Mouse (Mus musculus): ENCODE results near the gene Efcab1. TPM values are rescaled to one million over a fixed set of nuclear protein-coding genes. Genes with fewer than 3 reads are reported as not detected.
A peak's percentile ranks its signal among the peaks of the same experiment; 100 is the strongest.
"Not testable (repeated sequence)": the region's sequence is repeated elsewhere in the genome, so short reads cannot be mapped to it uniquely, and the experiment has no call there.

Gene Efcab1
- polyA plus RNA-seq (2015; fragmentation: Nextera tagmentation; extraction: Ambion mirVana): 12.5 and 13.7 TPM in 2 replicates

DNA sequence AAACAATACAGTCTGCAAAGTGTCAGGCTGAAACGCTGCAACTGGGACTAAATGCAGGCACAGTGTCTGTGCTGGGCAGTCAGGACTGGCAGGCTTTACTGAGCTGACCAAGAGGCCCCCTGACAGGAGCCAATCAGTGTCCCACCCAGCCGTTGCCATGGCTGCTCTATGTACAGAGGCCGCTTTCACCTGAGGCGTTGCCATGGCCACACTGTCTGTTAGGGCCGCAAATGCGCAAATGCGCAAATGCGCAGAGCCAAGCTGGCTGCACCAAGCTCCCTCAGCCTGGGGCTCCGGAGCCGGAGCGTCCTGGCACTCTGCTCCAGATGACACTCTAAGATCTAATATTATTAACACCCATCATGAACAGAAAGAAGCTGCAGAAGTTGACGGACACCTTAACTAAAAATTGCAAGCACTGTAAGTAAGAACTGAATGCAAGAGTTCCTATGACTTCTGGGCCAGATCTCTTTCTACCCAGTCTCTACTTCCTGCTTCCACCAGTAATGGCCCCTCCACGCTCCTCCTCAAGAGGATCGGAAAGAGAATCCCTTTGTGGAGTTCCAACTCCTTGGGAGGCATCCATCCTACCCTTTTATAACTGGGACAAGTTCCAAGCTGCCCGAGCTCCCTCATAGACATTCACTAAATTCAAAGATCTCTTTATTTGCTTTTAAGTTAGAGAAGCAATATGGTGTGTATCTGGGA is at the start of gene Efcab1:
Efcab1 (plus strand) TSS at position 214 of the 708 bp plus-strand sequence.
- Histone ChIP-seq H3K4me3 (peak within 1 kb of the TSS; percentile 35), H3K27me3 (no peaks in the 10 kb centered on the region), H3K4me2 (peak within 1 kb of the TSS; percentile 49), H3K9me3 (no peaks in the 10 kb centered on the region), H3K4me1 (peaks cover 9% of the 10 kb centered on the region), H3K9ac (no peak within 1 kb of the TSS), H3K36me3 (no peaks in the 10 kb centered on the region), H3K27ac (peak within 1 kb of the TSS; percentile 72)
- WGBS: 5% methylated on average over 15 of the region's 15 CpGs
- peak; percentile 90 for ATAC-seq (ENCODE audit: insufficient number of reproducible peaks, low FRiP score, low TSS enrichment, low read depth)

DNA sequence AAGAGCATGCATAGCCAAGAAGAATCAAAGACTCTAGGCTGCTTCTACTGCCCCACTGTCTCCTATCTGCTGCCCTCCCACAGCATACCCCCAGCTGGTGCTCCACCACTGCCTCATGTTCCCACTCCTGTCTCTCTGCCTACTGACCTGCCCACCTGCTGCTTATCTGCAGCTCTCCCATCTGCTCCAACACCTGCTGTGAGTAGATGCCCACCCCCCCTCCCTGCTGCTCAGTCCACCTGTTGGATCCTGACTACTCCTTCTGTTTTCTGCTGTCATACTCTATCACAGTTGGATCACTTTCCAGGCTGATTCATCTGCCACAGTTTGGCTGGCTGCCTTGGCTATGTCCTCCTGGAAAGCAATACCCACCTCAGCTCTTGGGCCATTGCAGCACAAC is 47.0 kb upstream of the Efcab1 start:
- no peaks in the 10 kb centered on the region for H3K36me3 ChIP-seq
- H3K27ac ChIP-seq: no peak overlapping the region
- H3K4me3 ChIP-seq: no peak overlapping the region
- no peaks in the 10 kb centered on the region for H3K9me3 ChIP-seq
- ATAC-seq (ENCODE audit: insufficient number of reproducible peaks, low FRiP score, low TSS enrichment, low read depth): no peak
- H3K4me2 ChIP-seq: no peak overlapping the region
- no peak overlapping the region for H3K9ac ChIP-seq
- no peaks in the 10 kb centered on the region for H3K4me1 ChIP-seq
- no peaks in the 10 kb centered on the region for H3K27me3 ChIP-seq

DNA sequence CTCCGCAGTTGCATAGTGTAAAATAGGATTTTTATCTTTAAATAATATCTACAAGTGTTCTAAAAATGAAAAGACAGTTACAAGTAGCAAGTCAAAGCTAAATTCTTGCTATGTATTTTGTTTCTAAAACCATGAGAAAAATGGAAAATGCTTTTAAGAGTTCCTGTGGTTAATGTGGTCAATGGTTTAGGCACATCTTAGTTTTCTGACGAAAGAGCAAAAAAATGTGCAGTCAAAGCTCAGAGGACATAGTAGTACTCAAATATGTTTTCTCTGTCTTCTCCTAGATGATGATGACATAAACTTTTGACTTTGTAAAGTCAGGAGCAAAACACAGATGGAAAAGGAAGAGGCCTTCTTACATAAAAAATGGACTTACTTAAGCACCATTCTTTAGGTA is 21.5 kb upstream of the Efcab1 start:
- ATAC-seq (ENCODE audit: insufficient number of reproducible peaks, low FRiP score, low TSS enrichment, low read depth): no peak

DNA sequence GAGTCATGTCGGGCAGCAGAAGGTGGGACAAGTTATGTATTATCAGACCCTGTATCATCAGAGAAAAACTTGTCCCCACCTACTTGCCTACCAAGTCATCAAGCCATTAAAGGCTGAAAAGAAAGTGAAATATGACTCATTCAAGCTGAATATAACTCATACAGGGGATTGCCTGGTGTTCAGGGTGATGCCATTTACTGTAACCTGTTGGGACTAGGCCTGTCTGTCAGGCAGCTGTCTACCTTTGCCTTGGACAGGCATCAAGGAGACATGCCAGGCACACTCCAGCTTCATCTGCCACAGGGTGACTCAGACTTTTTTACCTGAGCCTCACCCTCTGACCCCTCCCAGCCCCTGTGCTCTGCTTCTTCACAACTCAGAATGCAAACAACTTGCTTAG is 21.0 kb upstream of the Efcab1 start:
- ATAC-seq (ENCODE audit: insufficient number of reproducible peaks, low FRiP score, low TSS enrichment, low read depth): no peak

More for the DNA sequence above, 21.5 kb upstream of the Efcab1 start:
- no peak overlapping the region for H3K9ac ChIP-seq
- WGBS: 83% methylated on average over 2 of the region's 2 CpGs
- H3K27ac ChIP-seq: no peak overlapping the region
- no peaks in the 10 kb centered on the region for H3K9me3 ChIP-seq
- H3K4me1 ChIP-seq: no peaks in the 10 kb centered on the region
- H3K36me3 ChIP-seq: no peaks in the 10 kb centered on the region
- no peaks in the 10 kb centered on the region for H3K27me3 ChIP-seq
- no peak overlapping the region for H3K4me3 ChIP-seq
- no peak overlapping the region for H3K4me2 ChIP-seq

DNA sequence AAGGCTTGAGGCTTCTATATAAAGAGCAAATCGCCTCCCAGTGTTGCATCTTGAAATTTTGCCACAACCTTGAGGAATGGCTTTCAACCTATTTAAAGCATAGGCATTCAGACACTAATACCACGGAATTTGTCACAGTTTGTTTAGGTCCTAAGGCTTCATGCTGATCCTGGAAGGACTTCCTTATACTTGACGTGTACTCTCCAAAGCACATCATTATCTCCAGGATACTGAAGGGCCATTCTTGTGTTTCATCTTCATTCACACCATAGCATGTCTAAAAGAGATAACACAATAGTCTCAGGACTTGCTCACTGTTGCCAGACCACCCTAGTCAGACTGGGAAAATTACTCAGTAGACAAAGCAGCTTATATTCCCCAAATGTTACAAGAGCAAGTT is 13.9 kb upstream of the Efcab1 start:
- no peak overlapping the region for H3K4me2 ChIP-seq
- no peak overlapping the region for H3K4me3 ChIP-seq
- no peaks in the 10 kb centered on the region for H3K36me3 ChIP-seq
- no peak for ATAC-seq (ENCODE audit: insufficient number of reproducible peaks, low FRiP score, low TSS enrichment, low read depth)
- peaks cover 15% of the 10 kb centered on the region for H3K4me1 ChIP-seq
- H3K27me3 ChIP-seq: no peaks in the 10 kb centered on the region
- H3K27ac ChIP-seq: no peak overlapping the region
- 77% methylated on average over 3 of the region's 3 CpGs for WGBS
- no peaks in the 10 kb centered on the region for H3K9me3 ChIP-seq
- no peak overlapping the region for H3K9ac ChIP-seq

More for the DNA sequence above, 21.0 kb upstream of the Efcab1 start:
- Histone ChIP-seq H3K4me1 (no peaks in the 10 kb centered on the region), H3K36me3 (no peaks in the 10 kb centered on the region), H3K4me2 (no peak overlapping the region), H3K9me3 (no peaks in the 10 kb centered on the region), H3K4me3 (no peak overlapping the region), H3K27me3 (no peaks in the 10 kb centered on the region), H3K9ac (no peak overlapping the region), H3K27ac (no peak overlapping the region)
- WGBS: 72% methylated on average over 1 of the region's 1 CpGs

DNA sequence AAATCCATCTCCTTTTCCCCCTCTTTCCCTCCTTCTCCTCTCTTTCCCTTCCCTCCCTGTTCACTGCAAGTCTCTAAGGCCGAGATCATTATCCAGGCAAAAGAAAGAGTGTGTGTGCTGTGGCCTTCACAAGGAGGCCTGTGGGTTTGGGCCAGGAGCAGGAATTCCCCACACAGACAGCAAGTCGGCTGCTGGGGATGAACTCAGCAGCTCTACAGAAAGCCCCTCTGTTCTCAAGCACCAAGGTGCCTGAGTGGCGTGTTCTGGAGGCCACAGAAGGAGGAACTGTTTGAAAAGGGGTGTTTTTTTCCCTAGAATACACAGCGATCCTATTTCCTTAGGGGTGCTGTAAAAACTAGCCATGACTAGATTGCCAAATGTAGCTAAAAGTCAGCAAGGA is 12.5 kb upstream of the Efcab1 start:
- Histone ChIP-seq H3K27ac (peak overlapping the region; percentile 73), H3K9ac (no peak overlapping the region), H3K4me1 (peaks cover 15% of the 10 kb centered on the region), H3K27me3 (no peaks in the 10 kb centered on the region), H3K9me3 (no peaks in the 10 kb centered on the region), H3K36me3 (no peaks in the 10 kb centered on the region), H3K4me2 (no peak overlapping the region), H3K4me3 (no peak overlapping the region)
- 39% methylated on average over 4 of the region's 4 CpGs for WGBS
- peak; percentile 78 for ATAC-seq (ENCODE audit: insufficient number of reproducible peaks, low FRiP score, low TSS enrichment, low read depth)

DNA sequence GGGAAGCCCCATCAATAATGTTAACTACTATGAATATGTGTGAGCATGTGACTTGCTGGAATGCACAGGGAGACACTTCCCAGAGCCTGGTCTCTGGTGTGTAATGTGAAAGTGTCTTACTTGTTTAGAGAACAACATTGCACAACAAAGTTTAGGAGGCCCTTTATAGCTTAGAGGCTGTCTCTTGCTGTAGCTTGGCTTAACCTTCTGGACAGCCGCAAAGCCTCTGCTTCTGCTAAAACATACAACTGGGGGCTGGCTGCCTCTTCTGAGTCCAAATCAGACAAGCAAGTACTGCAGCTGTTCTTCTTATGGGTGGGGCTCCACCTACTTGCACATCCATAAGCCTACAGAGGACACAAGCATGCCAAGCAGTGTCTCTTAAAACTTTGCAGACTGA is 11.7 kb upstream of the Efcab1 start:
- Histone ChIP-seq H3K4me3 (no peak overlapping the region), H3K4me1 (peaks cover 15% of the 10 kb centered on the region), H3K9ac (no peak overlapping the region), H3K9me3 (no peaks in the 10 kb centered on the region), H3K4me2 (no peak overlapping the region), H3K36me3 (no peaks in the 10 kb centered on the region), H3K27me3 (no peaks in the 10 kb centered on the region), H3K27ac (peak overlapping the region; percentile 61; the same call in 1 of the 2 replicates)
- WGBS: 69% methylated on average over 1 of the region's 1 CpGs
- no peak for ATAC-seq (ENCODE audit: insufficient number of reproducible peaks, low FRiP score, low TSS enrichment, low read depth)

DNA sequence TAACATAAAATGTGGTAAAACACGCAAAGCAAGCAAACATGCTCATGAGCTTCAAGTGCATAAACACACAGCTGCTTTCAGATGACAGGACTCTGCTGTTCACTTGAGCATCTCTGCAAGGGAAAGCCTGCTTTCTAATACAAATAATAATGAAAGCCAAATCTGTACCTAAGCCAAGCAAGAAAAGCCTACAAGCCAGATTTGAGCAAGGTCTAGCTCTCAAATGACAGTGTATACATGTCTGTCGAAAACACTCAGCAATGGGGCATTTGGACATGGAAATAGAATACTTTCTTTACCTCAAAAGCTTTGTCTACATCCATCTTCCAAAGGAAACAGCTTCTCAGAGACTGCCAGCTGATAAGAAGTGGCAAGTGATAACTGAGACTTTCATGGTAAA is 10.9 kb upstream of the Efcab1 start:
- Histone ChIP-seq H3K4me1 (peaks cover 15% of the 10 kb centered on the region), H3K4me3 (no peak overlapping the region), H3K9me3 (no peaks in the 10 kb centered on the region), H3K27ac (no peak overlapping the region), H3K4me2 (no peak overlapping the region), H3K27me3 (no peaks in the 10 kb centered on the region), H3K36me3 (no peaks in the 10 kb centered on the region), H3K9ac (no peak overlapping the region)
- 63% methylated on average over 2 of the region's 2 CpGs for WGBS
- no peak for ATAC-seq (ENCODE audit: insufficient number of reproducible peaks, low FRiP score, low TSS enrichment, low read depth)

DNA sequence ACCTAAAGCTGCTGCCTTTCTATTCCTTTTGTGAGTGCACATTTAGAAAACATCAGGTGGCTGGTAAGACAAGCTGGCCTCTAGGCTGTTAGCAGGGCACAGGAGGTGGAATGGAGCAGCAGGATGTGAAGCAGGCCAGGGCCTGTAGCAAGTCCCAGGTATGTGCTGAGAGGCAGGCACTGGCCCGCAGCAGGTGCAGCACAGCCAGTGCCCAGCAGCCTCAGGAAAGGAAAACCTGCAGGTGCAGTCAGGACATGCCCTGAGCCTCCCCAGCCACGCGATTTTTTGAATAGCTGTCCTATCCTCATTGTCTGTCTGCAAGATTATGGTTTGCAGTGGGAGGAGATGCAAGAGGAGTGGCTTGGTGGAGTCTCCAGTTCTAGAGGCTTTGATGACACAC is 24.3 kb downstream of the Efcab1 start:
- H3K27ac ChIP-seq; H3K27me3 ChIP-seq; H3K4me2 ChIP-seq; H3K4me1 ChIP-seq; ATAC-seq (ENCODE audit: insufficient number of reproducible peaks, low FRiP score, low TSS enrichment, low read depth); H3K36me3 ChIP-seq; H3K9ac ChIP-seq; H3K4me3 ChIP-seq; H3K9me3 ChIP-seq: not testable (repeated sequence)
- 50% methylated on average over 3 of the region's 3 CpGs for WGBS

DNA sequence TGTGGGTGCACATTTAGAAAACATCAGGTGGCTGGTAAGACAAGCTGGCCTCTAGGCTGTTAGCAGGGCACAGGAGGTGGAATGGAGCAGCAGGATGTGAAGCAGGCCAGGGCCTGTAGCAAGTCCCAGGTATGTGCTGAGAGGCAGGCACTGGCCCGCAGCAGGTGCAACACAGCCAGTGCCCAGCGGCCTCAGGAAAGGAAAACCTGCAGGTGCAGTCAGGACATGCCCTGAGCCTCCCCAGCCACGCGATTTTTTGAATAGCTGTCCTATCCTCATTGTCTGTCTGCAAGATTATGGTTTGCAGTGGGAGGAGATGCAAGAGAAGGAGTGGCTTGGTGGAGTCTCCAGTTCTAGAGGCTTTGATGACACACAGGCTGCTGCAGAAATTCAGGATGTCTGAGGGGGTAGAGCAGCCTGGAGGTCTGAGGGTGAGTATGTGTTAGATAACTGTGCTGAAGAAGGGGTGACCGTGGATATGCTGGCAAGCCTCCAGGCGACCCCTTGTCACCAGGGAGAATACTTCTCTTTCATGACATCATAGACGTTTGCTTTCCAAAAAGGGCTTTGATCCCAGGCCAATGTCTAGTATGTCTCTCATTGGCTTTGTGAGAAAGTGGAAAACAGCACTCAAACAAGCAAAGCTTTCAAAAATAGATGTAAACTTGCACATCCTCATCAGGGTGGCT is 30.2 kb downstream of the Efcab1 start:
- not testable (repeated sequence) for H3K9me3 ChIP-seq, H3K36me3 ChIP-seq, H3K4me1 ChIP-seq, H3K4me2 ChIP-seq, H3K4me3 ChIP-seq, H3K9ac ChIP-seq, H3K27me3 ChIP-seq
- peak overlapping the region; percentile 51; the same call in 1 of the 2 replicates for H3K27ac ChIP-seq
- peak; percentile 25; the same call in 1 of the 2 replicates for ATAC-seq (ENCODE audit: insufficient number of reproducible peaks, low FRiP score, low TSS enrichment, low read depth)
- 42% methylated on average over 7 of the region's 7 CpGs for WGBS

DNA sequence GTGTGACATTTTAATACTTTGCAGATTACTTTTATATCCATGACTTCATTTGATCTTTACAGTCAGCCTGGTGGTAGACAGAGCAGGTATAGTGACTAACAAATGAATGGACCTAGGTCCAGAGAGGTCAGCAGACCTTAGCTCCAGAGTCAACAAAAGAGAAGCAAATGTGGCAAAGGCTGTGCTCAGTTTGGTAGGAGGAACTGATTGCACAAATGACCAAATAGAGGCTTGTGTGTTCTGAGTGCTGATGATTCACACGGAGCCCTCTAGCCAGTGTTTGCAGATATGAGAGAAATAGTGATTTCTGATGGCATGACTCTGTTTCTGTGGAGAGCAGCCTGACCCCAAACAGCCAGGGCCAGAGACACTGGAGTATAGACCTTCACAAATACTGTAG is 33.1 kb downstream of the Efcab1 start:
- Histone ChIP-seq H3K9me3 (no peaks in the 10 kb centered on the region), H3K4me2 (no peak overlapping the region), H3K4me1 (peaks cover 6% of the 10 kb centered on the region; the same call in 1 of the 2 replicates), H3K4me3 (no peak overlapping the region), H3K27ac (peak overlapping the region; percentile 67; the same call in 1 of the 2 replicates), H3K9ac (no peak overlapping the region), H3K36me3 (no peaks in the 10 kb centered on the region), H3K27me3 (no peaks in the 10 kb centered on the region)
- no peak for ATAC-seq (ENCODE audit: insufficient number of reproducible peaks, low FRiP score, low TSS enrichment, low read depth)
- WGBS: 88% methylated on average over 1 of the region's 1 CpGs

DNA sequence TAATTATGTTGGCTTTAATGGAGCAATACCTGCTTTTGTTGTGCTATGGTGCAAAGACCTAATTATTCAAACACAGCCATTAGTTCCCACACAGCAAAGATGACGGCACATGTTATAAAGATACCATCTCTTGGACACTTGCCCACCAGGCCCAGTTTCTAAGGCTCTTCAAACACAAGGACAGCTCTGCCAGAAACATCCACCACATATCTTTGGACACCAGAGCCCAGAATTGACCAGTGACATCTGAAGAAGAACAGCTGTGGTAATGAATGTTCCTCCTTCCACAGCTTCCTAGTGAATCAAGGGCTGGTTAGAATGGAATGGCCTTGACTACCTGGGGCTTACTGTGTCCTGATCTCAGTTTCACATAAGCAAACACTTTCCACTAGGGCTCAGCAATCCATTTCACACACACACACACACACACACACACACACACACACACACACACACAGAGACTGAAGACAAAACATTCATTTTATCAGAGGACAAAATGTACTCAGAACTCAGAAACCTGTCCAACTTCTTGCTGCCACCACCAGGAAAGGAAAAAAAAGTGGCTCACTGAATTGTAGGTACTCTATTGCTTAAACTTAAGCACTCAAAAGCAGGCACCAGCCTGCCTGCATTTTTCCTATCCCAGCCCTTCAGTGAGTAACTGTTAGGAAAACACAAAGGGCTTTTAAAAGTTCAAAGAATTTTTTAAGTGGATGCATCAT is 33.7 kb downstream of the Efcab1 start:
- no peaks in the 10 kb centered on the region for H3K36me3 ChIP-seq
- peaks cover 6% of the 10 kb centered on the region; the same call in 1 of the 2 replicates for H3K4me1 ChIP-seq
- ATAC-seq (ENCODE audit: insufficient number of reproducible peaks, low FRiP score, low TSS enrichment, low read depth): no peak
- peak overlapping the region; percentile 67 for H3K27ac ChIP-seq
- no peak overlapping the region for H3K4me3 ChIP-seq
- H3K9me3 ChIP-seq: no peaks in the 10 kb centered on the region
- H3K4me2 ChIP-seq: no peak overlapping the region
- no peaks in the 10 kb centered on the region for H3K27me3 ChIP-seq
- WGBS: 42% methylated on average over 1 of the region's 1 CpGs
- no peak overlapping the region for H3K9ac ChIP-seq

Data from limb, embryonic 15.5 days (tissue).